Mouse (Mus musculus): ENCODE data around the gene Kif13a.
A peak's percentile ranks its signal among the peaks of the same experiment; 100 is the strongest.

Gene Kif13a

DNA sequence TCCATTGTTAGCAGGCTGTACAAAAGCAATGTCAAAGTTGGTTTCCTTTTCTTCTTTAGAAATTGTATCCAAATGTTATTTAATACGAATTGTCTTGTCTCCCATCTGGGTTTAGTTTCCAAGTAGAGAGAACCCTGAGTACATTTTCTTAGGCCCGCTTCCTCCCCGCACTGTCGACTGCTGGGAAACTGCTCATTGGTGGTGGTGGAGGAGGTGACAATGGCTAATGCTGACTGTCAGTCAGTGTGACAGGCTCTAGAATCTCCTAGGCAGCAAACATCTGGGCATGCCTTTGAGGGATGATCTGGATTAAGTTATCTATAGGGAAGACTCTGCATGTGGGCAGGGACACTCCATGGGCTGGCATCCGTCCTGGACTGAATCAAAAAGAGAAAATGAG, 96.1 kb downstream of the Kif13a start:
- DNase-seq = no peak

DNA sequence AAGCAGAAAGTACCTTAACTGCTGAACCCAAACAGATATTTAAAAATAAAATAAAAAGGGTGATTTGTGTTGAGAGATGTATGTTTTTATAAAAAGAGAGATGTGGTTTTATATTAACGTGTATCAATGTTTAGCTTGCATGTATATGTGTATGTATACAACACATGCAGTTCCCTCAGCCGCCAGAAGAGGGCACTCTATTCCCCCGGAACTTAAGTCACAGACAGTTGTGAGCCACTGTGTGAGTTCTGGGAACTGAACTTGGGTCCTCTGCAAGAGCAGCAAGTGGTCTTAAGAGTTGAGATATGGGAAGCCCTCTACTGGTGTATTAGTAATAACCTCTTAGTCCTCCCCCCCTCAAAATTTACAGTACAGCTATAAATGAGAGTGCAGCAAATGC, 96.7 kb downstream of the Kif13a start:
- DNase-seq = peak; percentile 25

DNA sequence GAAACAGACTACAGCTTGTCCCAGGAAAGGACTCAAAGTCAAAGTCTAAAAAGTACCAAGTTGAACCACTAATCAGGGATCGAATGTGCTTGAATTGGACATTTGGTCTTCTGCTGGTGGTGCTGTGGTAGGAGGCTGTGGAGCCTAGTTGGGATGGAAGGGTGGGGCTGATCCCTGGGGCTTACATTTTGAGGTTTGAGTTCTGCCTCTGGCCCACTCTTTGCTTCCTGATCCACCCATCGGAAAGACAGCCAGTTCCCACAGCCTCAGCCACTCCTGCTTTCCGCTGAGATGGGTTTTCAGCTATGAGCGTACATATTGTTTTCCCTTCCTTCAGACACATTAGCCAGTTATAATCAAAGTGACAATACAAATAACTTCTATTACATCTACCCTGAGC, 106.4 kb downstream of the Kif13a start:
- no peak for DNase-seq

DNA sequence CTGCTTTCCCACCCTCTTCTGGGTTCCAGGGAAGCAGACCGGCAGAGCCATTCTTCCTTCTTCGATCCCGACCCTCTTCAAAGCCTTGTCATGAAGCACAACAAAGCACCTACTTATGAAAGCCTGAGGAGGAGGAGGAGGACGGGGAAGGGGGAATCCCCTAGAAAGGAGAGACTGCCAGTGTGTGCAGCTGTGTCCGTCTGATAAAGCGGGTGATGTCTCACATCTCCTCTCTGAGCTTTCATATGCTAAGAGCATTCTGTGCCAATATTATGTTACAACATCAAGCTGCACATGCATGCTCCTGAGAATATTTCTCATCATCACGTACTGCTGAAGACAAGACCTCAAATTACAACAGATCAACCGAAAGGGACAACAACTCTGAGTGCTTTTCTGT, 107.5 kb downstream of the Kif13a start:
- DNase-seq = no peak

DNA sequence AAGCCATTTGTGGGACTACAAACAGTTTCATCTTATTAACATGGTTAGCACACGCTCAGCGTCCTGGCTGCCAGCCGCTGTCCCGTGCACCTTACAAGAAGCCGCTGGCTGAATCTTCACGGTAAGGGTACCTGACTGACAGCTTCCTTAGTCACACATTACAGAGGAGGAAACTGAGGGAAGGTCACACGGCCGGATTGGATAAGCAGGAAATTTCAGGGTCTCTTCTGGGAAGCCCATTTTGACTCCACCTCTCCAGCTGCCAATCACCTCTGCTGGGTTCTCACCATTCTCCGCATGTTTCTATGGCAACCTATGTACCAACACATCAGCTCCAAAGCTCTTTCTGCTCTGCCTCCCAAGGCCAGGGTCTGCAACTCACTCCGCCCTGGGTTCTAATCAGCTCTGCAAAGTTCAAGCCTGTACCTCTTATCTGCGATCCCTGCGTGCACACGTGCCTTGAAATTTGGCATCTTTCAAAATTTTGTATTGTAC, 109.9 kb downstream of the Kif13a start:
- DNase-seq = no peak

DNA sequence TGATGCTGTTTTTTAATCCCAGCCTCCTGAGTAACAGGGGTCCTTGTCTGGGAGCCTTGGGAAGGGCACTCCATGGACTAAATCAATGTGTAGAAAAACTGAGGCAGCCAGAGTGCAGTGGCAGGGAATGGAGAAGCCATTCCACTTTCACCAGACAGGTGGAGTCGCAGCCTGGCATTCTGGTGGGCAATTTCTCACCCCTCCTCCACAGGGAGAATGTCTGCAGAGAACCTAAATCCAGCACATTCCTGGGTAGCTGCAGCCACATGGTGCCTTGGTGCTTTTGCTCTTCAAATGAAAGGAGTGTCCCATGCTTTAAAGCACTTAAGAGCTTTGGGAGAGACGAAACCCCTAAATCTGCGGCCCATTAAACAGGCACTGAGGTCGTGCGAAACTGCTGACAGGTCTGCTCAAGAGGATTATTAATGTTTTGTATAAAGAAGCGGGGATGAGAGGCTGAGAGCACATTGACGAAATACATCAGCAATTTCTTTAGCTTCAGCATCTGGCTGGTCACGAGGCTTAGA, 110.4 kb downstream of the Kif13a start:
- DNase-seq = no peak

DNA sequence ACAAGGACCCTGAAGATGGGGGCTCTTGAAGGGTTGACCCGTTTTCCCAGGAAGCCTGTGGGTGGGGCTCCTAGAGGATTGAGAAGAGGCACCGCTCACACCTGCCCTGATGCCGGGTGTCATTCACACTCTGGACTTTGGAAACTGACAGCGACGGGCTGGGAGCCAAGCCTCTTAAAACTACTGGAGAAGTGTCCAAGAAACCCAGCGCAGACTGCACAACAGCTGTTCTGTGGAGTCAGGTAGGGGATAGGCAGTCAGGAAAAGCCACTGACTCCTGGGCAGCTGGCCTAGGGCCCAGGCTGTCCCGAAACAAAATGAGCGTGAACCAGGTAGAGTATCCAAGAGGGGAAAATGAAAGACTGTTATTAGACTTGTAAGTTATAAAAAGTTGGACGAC, 111.3 kb downstream of the Kif13a start:
- peak; percentile 68 for DNase-seq

DNA sequence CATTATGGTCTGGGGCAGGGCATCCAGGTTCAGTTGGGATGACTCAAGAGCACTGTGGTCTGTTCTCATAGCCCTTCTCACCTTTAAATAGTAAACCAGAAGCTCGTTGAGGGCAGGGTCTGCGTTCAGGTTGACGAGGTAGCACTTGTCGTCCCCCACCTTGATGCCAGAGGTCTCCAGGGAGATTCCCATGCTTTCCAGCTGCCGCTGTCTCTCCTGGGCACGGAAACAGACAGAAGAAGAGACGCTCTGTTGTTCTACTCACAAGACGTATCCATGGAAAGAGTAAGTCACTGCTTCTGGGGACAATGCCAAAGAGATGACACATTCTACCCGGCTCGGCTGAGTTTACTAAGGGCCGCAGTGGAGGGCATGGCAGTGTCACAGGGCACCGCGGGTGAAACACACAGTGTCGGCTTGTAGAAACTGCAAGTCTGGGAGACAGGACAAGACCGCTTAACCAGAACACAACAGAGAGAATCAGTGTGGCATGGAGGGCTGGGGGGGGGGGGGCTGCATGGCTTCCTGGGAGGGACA, 117.0 kb downstream of the Kif13a start:
- DNase-seq = no peak

DNA sequence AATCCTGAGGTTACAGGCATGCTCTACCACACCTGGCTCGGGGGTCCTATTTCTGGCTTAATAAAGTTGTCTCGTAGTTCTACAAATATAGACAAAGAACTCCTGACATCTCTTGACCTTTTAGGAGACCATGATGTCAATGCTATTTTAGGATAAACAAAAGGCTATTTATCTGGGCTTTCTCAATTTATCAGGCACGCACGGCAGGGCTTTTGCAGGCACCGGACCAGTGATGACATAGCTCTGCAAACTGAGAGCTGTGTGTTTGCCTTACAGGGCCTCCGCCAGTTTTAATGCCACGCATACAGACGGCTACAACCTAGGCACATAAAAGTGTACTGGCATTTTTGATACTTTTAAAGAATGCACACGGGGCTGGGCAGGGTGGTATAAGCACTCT, 118.0 kb downstream of the Kif13a start:
- no peak for DNase-seq

DNA sequence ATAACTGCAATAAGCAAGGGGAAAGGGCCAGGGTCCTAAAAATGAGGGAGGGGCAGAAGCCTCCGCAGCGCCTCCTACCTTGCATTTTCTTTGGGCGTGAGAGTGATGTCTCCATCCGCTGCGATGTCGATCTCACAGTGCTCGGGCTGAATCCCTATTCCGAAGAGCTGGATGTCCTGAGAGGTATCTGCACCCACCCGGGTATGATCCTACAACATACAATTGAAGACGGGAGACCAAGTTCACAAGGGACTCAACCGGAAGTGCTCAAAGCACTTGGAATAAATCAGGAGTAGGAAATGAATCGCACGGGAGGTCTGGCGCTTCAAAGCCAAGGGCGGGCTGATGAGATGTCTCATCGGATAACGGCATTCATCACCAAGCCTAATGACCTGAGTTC, 119.1 kb downstream of the Kif13a start:
- DNase-seq = no peak

DNA sequence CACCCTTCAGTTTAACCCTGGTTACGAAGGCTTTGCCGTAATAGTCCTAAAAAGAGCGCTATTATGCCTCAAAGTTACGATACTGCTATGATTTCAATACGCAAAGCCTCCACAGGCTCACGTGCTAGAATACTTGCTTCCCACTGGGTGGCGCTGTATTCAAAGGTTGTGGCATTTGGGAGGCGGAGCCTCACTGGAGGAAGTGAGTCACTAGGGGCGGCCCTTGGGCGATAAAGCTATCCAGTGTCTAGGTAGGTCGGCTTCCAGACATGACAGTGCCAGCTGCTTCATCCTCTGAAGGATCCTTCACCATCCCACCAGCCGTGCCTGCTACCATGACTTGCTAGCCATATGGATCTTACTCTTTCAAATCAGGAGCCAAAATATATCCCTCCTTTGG, 119.6 kb downstream of the Kif13a start:
- peak; percentile 10 for DNase-seq

DNA sequence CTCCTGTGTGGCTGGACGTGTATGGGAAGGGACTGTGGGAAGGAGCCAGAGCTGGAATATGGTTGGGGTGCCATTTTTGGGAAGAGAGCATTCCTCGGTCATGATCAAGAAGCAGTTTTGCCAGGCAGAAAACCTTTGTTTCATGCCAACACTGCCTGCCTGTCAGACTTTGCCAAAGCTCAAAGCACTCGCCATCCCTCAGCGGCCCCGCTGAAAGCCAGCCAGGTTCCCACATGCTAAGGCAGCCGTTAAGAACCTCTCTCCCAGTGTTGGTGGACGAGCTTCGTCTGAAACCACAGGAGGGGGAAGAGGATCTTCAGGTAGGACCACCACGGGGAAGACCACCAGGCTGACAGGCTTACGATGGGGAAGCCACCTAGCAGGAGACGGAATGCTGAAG, 121.8 kb downstream of the Kif13a start:
- no peak for DNase-seq

DNA sequence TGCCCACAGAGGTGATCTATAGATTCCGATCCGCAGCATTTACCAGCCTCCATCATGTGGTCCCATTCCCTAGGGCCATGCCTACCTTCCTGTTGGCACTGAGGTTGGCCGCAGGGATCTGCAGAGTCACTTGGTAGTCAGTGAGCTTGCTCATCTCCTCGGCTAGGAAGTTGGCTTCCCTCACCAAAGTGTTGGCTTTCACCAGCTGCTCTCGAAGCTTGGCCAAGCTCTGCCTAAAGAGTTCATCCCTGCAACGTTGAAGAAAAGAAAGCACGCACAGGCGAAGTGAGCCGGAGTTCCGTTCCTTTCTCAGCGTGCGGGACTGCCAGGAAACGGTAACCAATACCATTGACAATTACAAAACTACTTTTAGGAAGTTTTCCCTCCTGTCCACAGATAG, 128.5 kb downstream of the Kif13a start:
- no peak for DNase-seq

DNA sequence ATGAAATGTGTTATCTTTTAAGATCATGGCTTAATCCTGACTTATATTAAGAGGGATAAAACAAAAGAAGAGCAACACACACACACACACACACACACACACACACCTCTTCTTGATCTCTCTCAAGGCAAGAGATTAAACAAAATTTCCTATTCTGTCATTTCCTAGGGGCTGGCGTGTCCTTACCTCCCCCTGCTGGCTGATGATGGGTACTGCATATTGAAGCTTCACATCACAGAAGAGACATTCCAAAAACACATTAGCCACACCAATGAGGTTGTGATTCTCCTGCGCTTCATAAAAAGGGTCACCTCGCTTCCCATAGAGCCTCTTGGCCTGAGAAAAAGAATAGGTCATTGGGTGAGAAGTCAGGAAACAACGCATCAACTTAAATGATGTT, 131.5 kb downstream of the Kif13a start:
- DNase-seq = peak; percentile 48

DNA sequence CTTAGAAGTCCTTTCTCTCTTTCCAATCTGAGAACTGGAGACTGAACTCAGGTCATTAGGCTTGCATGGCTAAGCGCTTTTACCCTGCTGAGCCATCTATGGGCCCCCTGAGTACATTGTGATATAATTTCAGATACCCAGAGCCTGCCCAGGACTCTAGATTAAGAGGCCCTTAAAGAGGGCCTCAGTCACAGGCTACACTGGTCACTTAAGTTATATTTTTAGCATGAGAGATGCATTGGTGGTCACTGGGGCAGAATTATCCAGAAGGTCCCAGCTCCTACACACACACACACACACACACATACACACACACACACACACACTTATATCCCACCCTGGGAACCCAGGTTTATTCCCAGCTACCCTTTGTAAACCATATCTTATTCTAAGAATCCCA, 133.3 kb downstream of the Kif13a start:
- DNase-seq = no peak

DNA sequence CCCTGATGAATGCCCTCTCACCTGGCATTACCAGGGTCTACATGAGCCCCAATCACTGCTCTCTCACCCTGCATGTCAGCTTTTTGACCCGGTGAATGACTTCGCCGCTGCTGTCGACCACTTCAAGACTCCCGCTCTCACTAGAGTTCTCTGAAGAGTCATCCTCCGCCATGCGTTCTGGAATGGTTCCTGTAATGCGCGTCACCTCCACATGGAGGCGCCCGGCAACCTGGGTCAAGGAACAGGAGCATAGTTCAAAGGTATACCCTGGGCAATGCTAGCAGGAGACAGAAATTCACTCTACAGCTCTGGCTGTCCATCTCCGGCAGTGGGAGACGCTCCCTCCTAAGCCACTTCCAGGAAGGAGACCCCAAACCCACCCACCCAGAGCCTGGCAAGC, 135.8 kb downstream of the Kif13a start:
- DNase-seq = no peak

DNA sequence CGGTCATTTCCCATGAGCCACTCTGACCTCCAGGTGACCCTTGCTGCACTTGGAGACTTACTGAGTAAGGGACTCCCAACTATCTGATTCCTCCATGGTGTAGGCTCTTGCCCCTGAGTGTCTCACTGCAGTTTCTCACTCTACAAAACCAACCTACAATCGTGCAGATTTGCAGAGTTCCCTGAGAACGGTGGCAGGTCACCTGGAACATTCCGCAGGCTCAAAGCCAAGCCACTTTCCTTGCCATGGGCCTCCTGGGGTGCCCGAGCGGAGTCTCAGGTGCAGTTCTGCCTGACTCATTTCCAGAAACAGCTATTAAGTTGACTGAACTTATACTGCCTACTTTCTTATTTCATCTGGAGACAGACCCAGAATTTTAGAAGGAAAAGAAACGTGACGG, 141.2 kb downstream of the Kif13a start:
- peak; percentile 82 for DNase-seq

DNA sequence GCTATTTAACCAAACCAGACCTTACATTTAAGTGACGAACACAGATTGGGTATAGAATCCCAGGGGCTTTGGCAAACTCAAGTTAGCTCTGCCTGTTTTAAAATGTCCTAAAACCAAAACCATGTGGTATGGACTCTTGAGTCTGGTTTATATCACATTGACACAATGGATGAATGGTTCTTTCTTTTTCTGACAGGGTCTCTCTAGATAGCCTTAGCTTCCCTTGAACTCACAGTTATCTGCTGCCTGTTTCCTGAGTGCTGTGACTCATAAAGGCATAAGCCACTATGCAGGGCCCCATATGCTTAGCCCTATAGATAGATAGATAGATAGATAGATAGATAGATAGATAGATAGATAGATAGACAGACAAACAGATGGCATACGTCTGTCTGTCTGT, 142.8 kb downstream of the Kif13a start:
- no peak for DNase-seq

DNA sequence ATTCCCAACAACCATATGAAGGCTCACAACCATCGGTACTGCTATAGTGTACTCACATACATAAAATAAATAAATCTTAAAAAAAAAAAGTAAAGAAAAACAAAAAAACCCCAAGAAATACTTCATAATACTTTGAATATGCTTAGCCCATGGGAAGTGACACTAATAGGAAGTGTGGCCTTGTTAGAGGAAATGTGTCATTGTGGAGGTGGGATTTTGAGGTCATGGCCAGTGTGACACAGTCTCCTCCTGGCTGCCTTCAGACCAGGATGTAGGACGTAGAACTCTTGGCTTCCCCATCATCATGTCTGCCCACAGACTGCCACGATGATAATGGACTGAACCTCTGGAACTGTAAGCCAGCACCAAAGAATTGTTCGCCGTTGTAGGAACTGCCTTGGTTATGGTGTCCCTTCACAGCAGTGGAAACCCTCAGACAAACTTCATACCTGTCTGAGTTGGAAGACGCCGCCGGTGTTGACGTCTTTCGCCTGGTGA, 143.6 kb downstream of the Kif13a start:
- DNase-seq = no peak

DNA sequence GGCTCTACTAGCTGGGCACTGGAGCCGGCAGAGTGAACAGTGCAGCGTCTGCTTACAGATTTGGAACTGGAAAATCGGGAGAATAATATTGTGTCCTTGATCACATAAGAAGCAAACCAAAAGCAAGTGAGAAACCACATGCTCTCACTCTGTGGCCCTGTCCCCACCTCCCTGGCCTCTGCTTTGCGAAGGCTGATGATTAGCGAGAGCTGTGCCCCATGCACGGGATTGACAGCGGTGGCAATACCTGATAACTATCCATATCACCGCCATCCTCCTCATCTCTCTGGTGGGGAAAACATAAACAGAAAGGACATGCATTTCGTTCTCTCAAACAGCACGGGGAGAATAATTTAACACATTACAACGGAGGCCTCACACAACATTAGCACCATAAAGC, 149.3 kb downstream of the Kif13a start:
- no peak for DNase-seq

DNA sequence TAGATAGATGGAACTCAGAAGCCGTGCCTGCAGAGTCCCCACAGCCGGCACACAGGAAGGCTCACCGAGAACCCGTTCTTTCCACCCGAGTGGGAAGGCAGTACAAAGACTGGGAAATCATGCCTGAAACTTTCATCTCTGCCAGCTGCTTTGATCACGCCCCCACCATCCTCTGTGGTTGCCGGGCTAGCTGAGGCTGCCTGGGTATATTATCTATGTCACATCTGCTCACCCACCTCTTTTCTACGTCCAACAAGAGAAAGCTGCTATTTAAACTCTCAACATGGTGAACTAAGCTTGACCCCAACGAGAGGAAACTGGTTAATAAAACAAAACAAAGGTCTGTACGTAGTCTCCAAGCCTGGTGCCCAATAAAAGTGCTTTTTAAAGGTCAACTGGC, 149.8 kb downstream of the Kif13a start:
- no peak for DNase-seq

DNA sequence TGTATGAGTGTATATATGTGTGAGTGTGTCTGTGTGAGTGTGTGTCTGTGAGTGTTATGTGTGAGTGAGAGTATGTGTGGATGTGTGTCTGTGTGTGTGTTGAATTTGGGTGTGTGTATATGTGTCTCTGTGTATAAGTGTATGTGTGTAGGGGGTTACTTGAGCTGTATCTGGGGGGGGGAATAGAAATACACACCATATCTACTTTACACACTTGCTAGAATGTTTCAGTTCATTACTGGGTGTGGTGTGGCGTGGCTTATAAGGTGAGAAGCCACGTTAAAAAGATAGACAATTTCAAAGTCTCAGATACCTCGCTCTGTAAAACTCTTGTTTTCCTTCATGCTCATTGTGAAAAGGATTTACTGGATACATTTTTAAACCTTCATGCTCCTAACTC, 152.2 kb downstream of the Kif13a start:
- DNase-seq = no peak

DNA sequence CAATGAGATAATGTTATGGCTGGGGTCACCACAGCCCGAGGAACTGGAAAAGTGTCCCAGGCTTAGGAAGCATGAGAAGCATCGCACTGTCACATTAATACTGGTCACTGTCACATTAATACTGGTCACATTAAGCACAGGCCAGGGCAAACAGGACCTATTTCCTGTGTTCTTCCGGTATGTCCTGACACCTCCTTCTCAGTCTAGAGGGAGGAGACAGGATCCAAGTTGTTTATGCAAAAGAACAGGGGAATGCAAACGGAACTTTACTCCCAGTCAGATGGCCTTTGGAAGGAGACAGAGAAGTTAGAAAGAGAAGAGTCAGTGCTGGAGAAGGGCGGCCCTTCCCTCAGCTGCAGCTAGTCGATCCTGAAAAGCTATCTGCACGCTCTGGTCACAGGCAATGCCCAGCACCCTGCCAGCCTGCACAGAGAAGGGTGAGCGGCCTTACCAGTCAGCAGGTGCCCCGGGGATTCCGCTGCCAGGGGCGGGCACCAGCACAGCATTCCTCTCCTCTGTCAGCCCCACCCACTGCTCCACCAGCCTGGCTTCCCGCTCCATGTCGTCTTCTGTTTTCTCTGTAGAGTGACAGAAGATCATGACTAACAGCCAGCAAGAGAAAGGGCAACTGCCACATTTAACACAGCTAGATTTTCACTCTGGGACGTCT, 152.9 kb downstream of the Kif13a start:
- peak; percentile 62 for DNase-seq

DNA sequence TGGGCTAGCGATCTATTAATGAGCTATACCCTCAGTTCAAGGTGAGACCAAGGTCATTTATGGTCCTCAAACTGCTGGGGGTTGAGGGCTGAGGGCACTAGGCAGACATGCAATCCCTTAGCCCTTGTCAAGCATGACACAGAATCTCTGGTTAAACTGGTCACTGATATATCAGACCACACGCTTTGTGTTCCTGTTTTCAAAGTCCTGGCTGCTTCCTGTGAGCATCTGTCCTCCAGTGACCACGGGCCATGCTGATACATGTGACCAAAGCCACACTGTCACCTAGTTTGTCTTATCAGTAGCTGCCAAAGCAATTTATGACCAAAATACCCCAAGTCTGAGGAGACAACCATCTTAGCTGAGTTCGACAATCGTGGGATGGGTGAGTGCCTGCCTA, 154.7 kb downstream of the Kif13a start:
- no peak for DNase-seq

DNA sequence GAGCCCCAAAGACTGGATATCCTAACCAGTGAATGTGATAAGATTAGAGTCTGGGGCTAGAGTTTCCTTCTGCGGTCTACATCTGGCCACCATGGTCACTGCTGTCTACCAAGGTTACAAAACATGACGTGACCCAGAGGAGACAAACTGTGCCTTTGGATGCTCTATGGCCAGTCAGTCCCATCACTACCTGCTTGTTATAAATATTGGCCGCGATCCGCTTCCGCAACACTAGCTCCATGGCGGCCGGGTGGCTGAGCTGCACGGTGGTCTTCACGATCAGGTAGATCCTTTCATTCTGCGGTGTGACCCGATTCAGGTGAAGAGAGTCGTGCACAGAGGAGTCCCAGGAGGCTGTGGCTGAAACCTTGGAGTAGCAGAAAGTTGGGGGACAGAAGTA, 157.1 kb downstream of the Kif13a start:
- DNase-seq = no peak

Measured in kidney, adult 18-20 months (tissue).